Mouse (Mus musculus): ENCODE measurements around the gene Rab37.

GRCm38 (mm10) chr11:115082196-115082595 is 9.0 kb upstream of the Rab37 start:
- TF ChIP-seq POLR2A (IDR thresholded peaks at IDR 0.05; ENCODE audit: insufficient read length, low read depth), result no peak
- TF ChIP-seq MYOD1 (IDR thresholded peaks at IDR 0.05; ENCODE audit: control insufficient read depth in 1 of 3, insufficient read length in 2 of 3, low read depth in 2 of 3), result no peak
- TF ChIP-seq TCF12 (IDR thresholded peaks at IDR 0.05; ENCODE audit: insufficient read depth, poor library complexity, severe bottlenecking), result no peak
- TF ChIP-seq E2F4 (IDR thresholded peaks at IDR 0.05; ENCODE audit: insufficient read depth), result no peak
- TF ChIP-seq MYOG (IDR thresholded peaks at IDR 0.05; ENCODE audit: control insufficient read depth in 1 of 3, insufficient read depth in 1 of 3, insufficient read length in 2 of 3, low read depth in 2 of 3), result peak in 1 of 3 experiments; percentile 51
- TF ChIP-seq CEBPB (IDR thresholded peaks at IDR 0.05; ENCODE audit: insufficient read depth, poor library complexity, severe bottlenecking), result no peak
- TF ChIP-seq TCF3 (IDR thresholded peaks at IDR 0.05; ENCODE audit: insufficient read length, low read depth), result no peak
- no peak for TF ChIP-seq MAX (IDR thresholded peaks at IDR 0.05; ENCODE audit: low read depth)
- TF ChIP-seq USF1 (IDR thresholded peaks at IDR 0.05; ENCODE audit: low read depth), result no peak
- TF ChIP-seq REST (IDR thresholded peaks at IDR 0.05; ENCODE audit: insufficient read depth, insufficient read length), result no peak
- no peak for TF ChIP-seq POLR2AphosphoS2 (IDR thresholded peaks at IDR 0.05; ENCODE audit: insufficient read length, low read depth)
- TF ChIP-seq SRF (IDR thresholded peaks at IDR 0.05; ENCODE audit: control insufficient read depth, insufficient read length, low read depth), result no peak

Measured in myocyte (in vitro differentiated cells).